Mouse (Mus musculus) gastrocnemius, postnatal 10 days (tissue): Measurements from ENCODE around the gene Fam19a1. TPM values are rescaled to one million over a fixed set of nuclear protein-coding genes. Genes with fewer than 3 reads are reported as not detected.

Experiments used
- DNase-seq: peaks from one replicate; pipeline ENCODE4 v3.0.0; 2021; ENCODE audit warnings: mixed read lengths
- total RNA-seq, 2 experiments: library from RNA; stranded (reverse); gene quantifications; 2 replicates each; pipeline ENCODE4 v1.2.3; 2021

Gene Fam19a1
- total RNA-seq, 2 experiments from 2014 or later, result 0.09 to 0.11 TPM

DNA sequence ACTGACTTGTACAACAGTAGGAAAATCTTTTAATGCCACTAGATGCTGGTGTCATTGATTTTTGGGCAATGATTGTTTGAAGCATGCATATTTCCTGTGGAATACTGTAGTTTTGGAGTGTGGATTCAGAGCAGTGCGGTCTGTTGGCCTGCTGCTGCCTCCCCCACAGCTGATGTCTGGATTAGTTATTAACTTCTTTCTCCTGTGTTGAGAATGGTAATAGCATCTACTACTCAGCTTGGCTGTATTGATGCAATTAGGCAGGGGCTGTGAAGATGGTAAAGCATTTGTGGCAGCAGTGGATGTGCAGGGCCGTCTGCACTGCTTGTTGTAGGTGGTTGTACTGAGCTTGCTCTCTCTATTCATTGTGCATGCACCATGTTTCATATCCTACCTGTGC, 326.5 kb downstream of the Fam19a1 start:
- no peak for DNase-seq

DNA sequence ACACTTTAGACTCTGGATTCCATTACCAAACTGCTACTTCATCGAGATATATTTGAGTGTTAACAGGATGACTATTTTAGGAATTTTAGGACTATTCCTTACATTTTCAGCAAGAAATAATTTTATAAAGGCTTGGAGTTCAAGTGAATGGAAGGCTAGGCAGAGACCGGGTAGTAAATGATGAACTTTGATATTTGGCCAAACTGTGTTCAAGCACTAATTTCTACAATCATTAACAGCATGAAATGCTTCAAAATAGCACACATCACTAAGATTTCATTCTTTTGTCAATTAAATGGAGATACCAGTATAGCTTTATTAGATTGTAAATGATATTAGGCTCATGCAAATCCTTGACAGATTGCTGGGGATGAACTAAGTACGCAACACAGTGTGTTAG, 329.0 kb downstream of the Fam19a1 start:
- no peak for DNase-seq

DNA sequence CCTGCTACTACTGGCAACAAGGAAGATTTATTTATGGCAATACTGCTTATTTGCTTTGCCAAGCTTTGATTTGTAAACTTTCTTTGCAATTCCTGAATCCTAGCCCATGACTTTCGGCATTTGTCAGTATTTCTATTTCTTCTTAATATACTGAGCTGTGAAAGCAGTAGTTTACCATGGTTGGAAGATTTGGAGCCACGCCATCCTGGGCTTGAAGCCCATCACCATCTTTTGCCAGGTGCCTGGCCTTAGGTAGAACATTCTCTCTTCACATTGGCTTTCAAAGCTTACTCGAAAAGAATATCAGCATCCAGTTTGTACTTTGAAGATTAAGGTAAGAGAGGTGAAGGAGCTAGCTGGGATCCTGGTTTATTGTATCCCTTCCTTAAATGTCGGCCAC, 334.5 kb downstream of the Fam19a1 start:
- DNase-seq, result no peak

DNA sequence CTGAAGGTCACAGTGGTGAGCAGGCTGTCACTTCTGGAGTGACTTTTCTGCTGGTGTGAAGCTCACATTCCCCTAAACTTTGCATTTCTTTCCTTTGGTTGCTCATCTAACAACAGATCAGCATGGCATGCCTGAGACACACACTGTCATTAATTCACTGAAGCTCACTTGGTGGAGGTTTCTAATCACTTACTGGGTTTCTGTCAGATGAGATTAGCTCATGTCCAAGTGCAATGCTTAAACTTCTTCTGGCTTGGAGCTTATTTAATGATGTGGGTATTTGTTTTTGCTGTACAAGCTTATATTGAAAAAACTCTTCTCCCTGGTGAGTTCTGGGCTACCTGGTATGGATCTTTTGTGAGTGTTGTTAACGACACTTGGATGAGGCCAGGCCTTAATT, 343.3 kb downstream of the Fam19a1 start:
- DNase-seq, result no peak

DNA sequence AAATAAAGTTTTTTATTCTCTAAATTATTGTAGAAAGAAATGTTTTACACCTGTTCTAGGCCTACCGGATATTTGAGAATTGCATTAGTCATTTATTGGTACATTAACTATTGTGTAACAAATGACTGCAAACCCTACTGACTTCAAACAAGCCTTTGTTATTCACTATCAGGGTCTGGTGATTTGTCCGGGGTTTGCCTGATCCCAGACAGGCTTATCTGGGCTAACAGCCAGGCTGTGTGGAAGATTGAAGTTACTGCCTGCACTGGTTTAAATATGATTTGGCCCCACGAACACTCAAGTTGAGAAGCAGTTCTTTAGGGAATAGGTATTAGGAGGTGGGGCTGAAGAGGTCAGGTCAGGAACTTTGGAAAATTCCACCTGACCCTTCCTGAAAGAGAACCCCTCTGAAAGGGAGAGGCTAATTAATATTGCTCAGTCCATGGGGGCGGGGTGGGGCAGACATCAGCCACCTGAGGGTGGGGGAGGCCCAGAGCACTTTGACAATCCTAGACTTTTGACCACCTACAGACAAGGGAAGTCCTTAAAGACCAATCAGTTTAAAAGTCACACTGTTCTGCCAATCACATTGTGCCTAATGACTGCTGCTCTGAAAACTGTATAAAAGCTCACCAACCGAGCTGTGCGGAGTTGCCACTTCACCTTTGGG, 344.8 kb downstream of the Fam19a1 start:
- DNase-seq, result no peak

DNA sequence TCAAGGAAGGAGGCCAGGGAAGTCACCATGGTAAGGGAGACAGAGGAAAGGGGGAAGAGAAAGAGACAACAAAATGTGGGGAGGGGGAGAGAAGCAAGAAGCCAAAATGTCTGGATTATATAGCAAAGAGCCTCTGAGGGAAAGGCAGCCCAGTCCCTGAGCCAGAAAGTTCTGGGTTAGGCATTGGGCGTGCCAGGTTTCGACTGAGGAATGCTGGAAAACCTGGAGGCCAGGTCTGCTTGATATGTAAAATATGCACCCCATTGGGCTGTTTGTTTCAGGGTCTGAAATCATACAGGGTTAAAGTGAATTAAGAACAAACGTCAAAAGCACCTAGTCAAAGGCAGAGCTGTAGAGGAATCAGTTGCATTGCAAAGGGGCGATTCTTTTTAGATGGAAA, 346.1 kb downstream of the Fam19a1 start:
- DNase-seq, result no peak

DNA sequence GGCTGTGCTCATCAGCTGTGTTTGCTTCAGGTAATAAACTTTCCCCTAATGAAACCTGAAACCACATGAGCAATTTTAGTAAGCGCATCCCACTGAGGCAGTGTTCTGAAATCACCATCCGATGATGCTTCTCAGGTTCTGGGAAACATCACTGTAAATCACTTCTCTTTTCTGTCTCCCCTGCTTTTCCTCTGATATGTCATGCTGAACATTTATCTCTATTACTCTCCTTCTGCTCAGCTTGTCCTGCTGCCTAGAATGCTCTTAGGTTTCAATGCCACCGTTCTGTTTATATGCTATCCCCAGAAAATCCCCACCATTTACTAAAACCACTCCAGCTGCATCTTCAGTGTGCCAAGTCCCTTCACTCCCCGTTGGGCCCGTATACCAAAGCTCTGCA, 386.5 kb downstream of the Fam19a1 start:
- no peak for DNase-seq

DNA sequence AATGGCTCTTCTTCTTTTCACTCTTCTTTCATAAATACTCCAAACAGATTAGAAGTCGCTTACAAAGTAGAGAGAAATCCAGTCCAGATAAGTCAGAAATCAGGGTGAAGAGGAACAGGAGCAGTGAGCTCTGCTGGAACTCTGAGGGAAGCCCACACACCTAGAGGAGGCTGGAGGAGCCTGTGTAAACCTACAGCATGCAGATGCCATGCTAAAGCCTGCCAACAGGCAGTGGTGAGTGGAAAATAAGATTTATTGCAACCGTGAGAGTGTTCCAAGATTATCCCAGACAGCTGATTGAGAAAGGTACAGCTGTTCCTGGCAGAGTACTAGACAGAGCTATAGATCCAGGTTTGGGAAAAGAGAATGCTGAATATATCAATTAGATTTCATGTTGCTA, 428.6 kb downstream of the Fam19a1 start:
- no peak for DNase-seq

DNA sequence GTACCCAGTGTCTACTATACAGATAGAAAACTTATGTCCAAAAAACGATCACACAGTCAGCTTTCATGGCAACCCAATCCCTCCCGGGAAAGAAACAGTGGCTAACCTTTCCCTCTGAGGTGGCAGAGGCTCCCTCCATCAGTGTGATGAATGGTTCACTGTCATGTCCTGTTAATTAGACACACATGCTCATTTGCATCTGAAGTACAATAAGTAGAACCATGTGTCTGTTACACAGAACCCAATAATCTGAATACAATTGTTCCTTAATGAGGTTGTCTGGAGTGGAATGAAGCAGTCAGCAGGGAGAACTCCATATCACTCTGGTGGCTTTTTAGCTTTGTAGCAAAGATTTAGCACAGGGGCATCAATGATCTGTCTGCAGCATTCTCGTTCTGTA, 431.9 kb downstream of the Fam19a1 start:
- no peak for DNase-seq

DNA sequence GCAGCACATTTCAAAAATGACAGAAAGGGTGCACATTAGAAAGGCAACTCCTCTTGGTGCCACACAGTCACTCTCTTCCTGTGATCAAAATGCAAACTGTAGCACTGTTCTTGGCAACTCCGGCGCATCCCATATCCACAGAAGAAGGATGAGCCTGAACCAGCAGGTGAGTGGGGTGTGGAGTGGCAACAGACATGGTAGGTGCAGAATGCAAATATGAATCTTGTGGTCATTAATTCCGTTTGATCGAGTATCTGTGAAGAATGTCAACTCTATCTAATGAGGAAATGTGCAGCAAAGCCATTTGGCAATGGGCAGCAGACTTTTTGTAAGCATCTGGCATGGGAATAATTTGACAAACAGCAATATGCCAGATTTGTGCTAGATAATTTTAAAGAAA, 437.5 kb downstream of the Fam19a1 start:
- DNase-seq, result no peak

DNA sequence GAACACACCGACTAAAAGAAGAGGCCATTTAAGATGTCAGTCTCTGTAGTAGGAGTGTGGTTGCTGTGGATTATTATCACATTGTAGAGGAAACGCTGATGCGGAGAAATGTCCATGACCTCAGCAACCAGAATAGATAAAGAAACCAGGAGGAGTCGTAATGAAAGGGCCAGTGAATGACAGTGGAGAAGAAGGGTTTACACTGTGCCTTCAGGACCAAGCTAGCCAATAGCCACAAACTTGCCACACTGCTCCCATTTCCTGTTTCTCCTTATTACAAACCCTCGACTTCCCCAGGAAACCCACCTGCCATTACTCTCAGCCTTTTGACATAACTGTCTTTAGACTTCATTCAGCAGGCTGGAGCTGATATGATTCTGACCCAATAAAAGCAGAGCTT, 465.7 kb downstream of the Fam19a1 start:
- DNase-seq, result no peak

DNA sequence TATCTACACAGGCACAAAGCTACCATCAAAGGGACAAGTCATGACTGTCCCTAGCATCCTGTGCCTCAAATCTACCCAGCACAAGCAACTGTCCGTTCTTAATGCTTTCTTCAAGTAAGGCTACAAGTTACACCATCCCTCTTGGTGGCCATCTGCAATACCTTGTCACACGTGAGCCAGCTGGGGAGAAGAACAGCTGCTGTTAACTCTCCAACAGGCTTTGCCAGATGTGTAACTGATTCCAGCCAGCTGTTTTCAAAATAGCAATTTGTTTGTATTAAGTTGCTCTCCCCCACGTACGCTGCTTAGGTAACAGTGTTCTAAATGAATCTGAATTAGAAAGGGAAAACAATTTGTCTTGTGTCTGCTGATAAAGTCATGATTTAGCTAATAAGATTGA, 467.8 kb downstream of the Fam19a1 start:
- no peak for DNase-seq

DNA sequence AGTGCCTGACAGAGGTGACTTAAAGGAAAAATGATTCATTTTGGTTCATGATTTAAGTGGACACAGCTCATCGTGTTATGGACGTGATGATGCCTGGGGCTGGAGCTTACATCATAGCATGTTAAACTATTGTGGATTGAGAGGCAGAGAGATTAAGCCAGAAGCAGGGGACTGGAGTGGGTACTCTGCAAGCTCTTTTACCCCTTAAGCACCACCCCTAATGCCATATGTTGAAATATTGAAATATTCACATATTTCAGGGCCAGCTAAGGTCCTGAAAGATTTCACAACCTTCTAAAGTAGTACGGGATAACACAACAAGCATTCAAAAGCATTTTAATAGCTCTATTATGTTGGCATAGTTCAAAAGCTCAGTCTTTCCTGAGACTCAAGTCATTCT, 468.2 kb downstream of the Fam19a1 start:
- DNase-seq, result no peak

DNA sequence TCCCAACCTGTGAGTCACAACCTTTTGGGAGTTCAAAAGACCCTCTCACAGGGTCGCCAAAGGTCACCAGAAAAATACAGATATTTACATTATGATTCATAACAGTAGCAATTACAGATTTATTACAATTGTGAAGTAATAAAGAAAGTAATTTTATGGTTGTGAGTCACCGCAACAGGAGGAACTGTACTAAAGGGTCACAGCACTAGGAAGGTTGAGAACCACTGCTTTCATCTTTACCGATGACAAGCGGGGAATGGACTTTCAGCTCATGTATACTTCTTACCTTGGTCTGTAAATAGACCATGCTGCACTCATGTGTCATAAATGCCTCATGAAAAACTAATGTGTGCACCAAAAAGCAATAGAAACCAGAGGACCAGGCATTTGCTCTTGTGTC, 474.5 kb downstream of the Fam19a1 start:
- DNase-seq, result no peak

DNA sequence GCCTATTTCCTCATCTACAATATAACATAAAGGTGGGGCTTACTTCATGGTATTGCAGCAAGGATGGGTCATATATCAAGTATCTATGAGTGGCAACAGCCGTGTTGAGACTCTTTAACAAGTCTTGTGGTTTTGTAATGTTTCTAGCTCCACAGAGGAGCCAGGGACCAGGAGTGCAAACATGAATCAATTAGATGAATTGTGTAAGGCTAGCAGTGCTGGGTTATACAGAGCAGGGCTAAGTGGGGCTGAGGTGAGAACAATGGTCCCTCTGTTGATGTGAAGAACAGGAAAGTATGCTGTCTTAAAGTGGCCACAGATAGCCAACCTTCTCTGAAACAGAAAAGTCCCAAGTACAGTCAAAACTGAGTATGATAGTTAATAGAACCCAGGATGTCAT, 480.1 kb downstream of the Fam19a1 start:
- DNase-seq, result no peak

DNA sequence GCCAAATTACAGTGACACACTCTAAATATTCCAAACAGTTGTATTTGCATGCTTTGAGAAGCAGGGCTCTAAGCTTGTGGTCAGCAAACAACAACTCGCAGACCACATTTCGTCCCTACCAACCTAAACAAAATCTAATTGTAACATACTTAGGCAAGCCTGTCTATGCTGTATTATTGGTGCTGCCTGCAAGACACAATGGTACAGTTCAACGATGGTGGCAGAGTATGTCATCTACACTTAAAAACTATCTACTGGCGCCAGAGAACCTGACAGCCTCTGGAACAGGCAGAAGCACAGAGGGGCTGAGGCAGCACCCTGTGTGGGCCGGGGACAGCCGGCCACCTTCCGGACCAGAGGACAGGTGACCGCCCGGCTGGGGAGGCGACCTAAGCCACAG, 482.2 kb downstream of the Fam19a1 start:
- no peak for DNase-seq

DNA sequence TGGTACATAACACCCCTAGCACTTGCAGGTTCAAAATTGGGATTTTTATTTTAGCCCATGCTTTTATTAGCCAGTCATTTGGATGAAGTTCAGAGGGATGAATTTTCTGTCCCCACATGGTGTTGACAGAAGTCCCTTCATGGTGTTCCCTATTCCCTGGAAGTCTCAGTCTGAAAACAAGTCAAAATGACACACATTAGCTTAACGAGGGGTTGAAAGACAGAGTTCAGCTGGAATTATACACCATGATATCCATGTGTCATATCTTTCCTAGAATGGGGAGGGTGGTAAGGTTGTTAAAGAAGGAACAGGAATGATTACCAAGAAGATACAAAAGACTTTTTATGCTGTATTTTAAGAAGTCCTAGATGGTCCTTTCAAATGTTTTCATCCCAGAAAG, 511.2 kb downstream of the Fam19a1 start:
- DNase-seq, result no peak

DNA sequence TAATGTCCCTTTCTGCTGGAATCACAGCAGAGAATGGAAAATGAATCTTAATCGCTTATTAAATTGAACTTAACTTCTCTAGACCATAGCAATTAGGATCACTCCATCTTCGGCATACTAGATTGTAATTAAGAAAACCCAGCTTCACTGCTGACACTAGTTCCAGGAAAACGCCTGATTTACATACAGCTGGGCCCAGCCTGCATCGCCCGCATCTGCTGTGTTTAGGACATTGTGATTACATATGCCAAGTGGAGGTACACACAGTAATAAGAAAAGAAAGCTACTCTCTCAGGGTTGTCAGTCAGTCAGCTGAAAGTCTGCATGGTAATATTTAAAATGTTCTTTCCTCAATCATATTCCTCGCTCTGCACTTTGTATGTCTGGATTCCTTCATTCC, 518.6 kb downstream of the Fam19a1 start:
- no peak for DNase-seq

DNA sequence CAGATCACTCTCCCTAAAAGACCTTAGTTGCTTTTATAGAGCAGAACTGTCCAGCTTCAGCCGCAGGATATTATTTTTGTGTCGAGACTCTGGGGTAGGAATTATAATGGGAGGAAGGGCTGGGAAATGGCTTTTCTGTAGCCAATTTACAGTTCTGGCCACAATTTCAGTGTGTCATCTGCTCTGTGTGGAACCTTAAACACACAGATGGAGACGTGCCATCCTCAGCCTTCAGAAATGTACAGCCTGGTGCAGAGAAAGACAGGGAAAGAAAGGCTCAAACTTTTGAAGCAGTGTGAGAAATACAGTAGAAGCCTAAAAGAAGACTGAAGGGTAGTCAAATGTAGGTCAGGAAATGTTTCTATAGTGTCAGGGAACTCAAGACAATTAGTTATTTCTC, 519.3 kb downstream of the Fam19a1 start:
- DNase-seq, result no peak

DNA sequence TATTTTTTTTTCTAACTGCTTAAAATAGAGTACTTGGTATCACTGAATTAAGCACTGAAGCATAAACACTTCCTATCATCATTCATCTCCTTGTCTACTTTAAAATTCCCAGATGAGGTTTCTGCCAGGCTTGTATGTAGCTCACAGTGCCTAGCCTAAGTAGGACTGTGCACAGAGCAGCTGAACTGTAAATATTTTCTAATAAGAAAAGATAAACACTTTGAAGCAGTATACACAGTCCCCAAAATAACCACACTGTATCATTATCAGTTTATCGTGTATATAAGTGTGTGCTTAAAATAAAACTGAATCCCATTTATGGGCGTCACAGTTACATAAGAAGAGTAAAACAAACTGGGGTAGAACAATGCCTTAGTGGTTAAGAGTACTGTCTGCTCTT, 522.7 kb downstream of the Fam19a1 start:
- no peak for DNase-seq

DNA sequence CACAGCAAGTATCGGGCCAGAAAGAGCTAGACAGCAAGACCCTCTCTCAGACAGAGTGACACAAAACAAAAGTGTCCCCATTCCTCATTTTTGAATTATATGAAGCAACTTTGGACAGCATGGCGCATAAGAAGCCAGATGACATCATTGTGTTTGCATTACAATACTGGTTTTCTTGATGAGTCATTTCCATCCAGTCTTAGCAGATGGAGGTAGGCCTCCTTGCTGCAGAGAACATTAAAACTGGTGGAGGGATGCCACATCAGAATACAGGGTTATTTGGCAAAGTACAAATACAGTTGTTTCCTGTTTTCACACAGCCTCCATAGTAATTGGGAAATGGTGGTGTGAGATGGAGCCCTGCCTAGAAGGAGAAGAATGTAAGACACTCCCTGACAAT, 535.8 kb downstream of the Fam19a1 start:
- DNase-seq, result no peak

DNA sequence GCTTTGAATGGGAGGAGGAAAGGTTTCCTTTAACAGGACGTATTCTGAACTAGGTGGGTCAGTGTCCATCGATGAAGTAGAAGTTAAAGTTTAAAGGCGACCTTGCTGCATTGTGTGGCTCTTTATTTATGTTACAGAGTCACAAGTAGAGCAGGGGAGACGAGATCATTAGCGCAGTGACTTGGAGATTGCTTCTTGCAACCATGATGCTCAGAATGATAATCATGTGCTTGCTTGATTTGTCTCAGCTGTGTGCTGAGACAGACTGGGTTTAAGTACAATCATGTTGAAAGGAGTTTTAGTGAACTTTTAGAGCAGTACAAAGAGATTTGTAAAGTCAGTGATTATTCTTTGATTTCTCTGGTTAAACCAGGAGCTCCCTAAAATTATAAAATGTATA, 536.3 kb downstream of the Fam19a1 start:
- DNase-seq, result no peak

DNA sequence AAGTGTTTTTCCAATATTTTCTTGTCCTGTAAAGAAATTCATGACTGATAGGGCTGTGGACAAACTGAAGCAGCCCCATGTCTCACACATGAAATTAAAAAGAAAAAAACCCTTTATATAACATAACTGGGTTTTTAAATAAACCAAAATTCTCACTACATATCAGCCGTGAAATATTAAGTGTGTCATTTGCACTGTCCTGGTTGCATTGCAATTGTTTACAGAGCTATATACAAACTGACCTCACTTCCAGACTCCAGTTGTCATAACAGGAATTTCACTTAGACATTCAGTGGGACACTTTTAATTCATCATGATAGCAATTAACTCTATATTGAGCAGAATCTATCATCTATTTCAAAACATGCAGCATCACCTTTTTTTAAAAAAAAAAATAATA, 553.4 kb downstream of the Fam19a1 start:
- no peak for DNase-seq

DNA sequence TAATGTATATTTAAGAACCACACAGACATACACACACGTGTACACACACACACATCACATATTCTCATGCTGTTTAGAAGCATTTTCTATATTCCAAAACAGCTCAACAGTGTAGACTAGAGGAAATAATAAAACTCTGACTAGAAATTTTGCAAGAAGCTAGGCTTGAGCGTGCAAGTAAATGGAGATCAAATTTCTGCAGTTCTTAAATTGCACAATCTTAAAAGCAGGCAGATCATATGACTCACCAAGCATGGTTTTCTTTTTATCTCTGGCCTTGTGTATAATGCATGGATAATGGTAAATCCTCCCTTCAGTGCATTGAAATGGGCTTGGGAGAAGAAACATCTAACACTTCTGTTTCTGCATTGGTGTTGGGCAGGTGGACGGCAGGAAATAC, 564.9 kb downstream of the Fam19a1 start:
- no peak for DNase-seq
